Mouse (Mus musculus) testis, adult 2 months (tissue): ENCODE data around the gene Rell1.

Experiments
- CTCF ChIP-seq: fragments of 200-500 bp; IDR thresholded peaks from 2 replicates; pipeline ENCODE4 v1.5.1; 2012; ENCODE audit warnings: low read depth, mild to moderate bottlenecking, inconsistent platforms, low read length, moderate library complexity; ENCODE audit not compliant: control insufficient read depth, insufficient read depth, insufficient replicate concordance
- POLR2A ChIP-seq: fragments of 200-500 bp; IDR thresholded peaks from 2 replicates; pipeline ENCODE4 v1.6.1; 2012; ENCODE audit warnings: low read depth, mild to moderate bottlenecking, inconsistent platforms, low read length, moderate library complexity; ENCODE audit not compliant: control insufficient read depth

GRCm38 (mm10) chr5:63947526-63947925, 21.2 kb downstream of the Rell1 start:
- no peak for TF ChIP-seq CTCF
- no peak for TF ChIP-seq POLR2A
